Mouse (Mus musculus) R1 (cell line): ENCODE measurements around the gene Ctnna2.
A peak's percentile ranks its signal among the peaks of the same experiment; 100 is the strongest.

Source experiments
- DNase-seq: peaks from one replicate; pipeline ENCODE4 v3.0.0-alpha.2; 2018; ENCODE audit warnings: low read depth, low spot score

The Ctnna2 gene

GRCm38 (mm10) chr6:76974297-76974696 is 1005.2 kb downstream of the Ctnna2 start:
- peak; percentile 54 for DNase-seq

GRCm38 (mm10) chr6:76964998-76965432 is 1014.5 kb downstream of the Ctnna2 start:
- DNase-seq, result no peak

- no peak for DNase-seq
Observed at GRCm38 (mm10) chr6:76908086-76908485, 1071.4 kb downstream of the Ctnna2 start.

- DNase-seq, result no peak
Observed at GRCm38 (mm10) chr6:76897156-76897555, 1082.3 kb downstream of the Ctnna2 start.
